Mouse (Mus musculus): ENCODE measurements at regions not wholly inside any gene's neighbourhood (a gene's known extent, or its start where the extent isn't known, plus 50 kb on each side); places are given as distances from the start of the nearest gene placed in this dataset.

DNA sequence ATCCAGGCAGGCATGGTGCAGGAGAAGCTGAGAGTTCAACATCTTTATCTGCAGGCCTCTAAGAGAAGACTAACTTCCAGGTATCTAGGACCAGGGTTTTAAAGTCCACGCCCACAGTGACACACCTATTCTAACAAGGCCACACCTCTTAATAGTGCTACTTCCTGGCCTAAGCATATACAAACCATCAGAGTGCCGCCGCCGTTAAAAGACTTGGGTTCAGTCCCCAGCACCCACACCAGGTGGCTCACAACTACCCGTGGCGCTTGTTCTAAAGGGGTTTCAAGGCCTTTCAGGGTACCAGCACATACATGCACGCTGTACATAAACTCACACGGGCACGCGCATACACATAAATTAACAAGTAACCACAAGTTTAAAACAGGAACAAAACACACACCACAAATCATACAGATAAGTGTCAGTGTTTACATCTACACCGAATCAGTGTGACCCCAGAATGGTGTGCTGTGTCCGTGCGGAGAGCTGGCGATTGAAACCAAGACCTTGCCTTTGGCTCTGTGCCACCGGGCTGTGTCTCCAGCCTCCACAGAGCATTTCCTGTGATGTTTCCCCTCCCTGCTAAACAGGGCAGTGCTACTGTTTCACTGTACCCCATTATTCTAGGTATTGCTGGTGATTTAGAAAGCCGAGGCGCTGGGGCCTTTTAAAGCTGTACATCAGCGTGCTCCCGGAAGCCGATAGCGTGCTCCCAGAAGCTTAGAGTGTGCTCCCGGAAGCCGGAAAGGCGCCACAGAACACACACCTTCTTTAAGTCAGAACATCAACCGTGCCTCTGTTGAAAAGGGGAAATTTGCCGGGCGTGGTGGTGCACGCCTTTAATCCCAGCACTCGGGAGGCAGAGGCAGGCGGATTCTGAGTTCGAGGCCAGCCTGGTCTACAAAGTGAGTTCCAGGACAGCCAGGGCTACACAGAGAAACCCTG lies 80.0 kb upstream of the Rap1b start:
- ATAC-seq (replicated peaks in 1 of 2; ENCODE audit: insufficient read depth in 1 of 2, low FRiP score in 2 of 2, low TSS enrichment in 1 of 2, low read depth in 1 of 2, poor library complexity in 2 of 2, severe bottlenecking in 2 of 2), result peak; percentile 42 to 60

DNA sequence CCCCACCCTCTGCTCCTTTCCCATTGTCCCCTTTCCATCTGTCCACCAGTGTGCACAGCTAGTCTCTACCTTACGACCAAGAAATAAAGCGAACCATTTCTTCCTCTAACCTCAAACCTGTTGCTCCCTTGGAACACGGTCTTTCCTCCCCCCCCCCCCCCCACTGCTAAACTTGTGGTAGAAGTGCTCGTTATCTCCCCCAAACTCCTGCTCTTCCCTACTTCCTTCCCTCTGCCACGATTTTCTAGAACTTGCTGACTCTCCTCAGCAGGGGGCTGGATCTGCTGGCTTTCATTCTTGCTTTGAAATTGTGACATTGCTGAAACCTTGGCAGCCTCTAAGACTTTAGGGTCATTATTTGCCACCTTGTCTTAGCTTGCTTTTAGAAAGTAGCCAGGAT lies 83.2 kb upstream of the Rap1b start:
- peak; percentile 68 to 71 for ATAC-seq (replicated peaks in 1 of 2; ENCODE audit: insufficient read depth in 1 of 2, low FRiP score in 2 of 2, low TSS enrichment in 1 of 2, low read depth in 1 of 2, poor library complexity in 2 of 2, severe bottlenecking in 2 of 2)

DNA sequence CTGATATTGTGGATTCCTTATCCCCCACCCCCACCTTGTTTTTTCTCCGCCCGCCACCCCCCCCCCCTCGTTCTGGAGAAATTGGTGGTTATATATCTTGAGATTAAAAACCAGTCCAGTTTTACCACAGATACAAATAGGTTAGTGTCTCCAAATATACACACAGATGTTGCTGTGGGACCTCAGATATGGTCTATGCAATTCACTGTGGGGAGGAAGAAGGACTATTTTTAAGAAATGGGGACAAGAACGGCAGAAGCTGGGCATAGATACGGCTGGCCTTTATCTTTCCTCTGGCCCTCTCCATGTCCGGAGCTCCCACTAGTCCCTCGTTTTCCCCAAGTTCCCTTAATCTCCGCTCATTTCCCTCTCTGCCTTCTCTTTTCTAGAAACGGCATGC lies 89.0 kb upstream of the Rap1b start:
- 0 out of 4 replicates have a peak, but pooled peaks of 1 of the 2 experiments have one; percentile 31 for ATAC-seq (replicated peaks in 1 of 2; ENCODE audit: insufficient read depth in 1 of 2, low FRiP score in 2 of 2, low TSS enrichment in 1 of 2, low read depth in 1 of 2, poor library complexity in 2 of 2, severe bottlenecking in 2 of 2)

DNA sequence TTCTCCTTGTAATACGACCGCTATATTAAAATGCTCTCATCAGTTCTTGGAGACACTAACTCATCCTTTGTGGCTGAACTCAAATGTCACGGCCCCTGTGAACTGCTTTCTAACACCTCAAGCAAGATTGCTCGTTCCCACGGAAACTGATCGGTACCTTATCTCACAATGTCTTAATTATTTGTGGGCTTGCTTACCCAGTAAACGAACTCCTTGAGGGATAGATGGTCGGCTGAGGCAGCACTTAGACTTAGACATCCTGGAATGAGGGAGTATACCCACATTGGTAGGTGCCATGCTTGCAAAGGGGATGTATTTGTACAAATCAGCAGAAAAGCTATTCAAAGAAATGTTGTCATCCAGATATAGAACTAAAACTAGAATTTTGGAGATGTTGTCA lies 92.9 kb upstream of the Rap1b start:
- ATAC-seq (replicated peaks in 1 of 2; ENCODE audit: insufficient read depth in 1 of 2, low FRiP score in 2 of 2, low TSS enrichment in 1 of 2, low read depth in 1 of 2, poor library complexity in 2 of 2, severe bottlenecking in 2 of 2), result no peak

DNA sequence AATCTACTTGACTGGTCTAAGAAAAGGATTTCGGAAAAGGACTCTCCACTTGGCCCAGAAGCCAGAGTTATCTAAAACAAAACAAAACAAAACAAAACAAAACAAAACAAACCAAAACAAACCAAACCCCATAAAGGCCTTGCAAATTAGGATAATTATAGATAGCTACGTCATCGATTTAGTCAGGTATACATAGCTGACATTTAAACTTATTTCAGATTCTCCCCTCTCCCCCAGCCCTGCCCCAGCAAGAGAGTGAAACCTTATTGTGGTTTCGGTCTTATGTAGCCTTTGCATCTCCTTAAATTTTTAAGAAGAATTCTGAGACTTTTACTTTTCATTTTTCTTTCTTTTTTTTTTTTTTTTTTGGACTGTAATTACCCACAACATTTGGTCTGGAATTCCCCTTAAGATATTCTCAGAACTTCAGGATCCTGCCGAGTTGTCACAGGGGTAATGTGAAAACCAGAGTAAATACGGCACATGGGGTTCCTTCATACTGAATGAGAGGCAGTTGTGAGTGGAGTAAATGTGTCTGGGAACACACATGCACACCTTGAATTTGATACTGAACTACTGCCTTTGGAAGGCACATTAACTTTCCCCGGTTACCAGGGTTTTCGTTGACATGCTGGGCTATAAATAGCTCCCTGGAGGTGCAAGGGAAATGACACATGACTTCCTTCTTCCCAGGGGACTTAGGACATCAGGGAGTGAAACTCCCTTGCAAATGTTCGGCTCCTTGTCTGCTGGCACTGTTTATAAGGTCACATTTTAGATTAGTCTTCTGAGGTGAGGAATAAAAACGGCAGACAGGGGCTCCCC lies 94.8 kb upstream of the Rap1b start:
- ATAC-seq (replicated peaks in 1 of 2; ENCODE audit: insufficient read depth in 1 of 2, low FRiP score in 2 of 2, low TSS enrichment in 1 of 2, low read depth in 1 of 2, poor library complexity in 2 of 2, severe bottlenecking in 2 of 2), result peak; percentile 33 to 54; a peak in 2 of 4 replicates

DNA sequence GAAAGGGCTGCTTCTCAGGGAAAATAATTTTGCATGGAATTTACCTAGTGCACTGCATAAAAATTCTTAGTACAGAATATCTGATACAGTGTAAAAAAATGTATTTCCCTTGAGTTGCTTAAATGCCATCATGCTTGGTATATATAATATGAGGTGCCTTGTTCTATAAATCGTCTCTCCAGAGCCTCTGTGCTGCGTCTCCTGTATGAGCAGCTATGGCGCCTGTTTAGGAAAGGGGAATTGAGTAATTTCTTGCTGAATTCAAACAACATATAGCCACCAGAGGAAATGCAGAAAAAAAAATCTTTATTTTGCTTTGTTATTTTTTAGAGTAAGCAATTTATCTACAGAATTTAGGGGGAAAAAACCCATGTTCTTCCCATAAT lies 95.4 kb upstream of the Rap1b start:
- ATAC-seq (replicated peaks in 1 of 2; ENCODE audit: insufficient read depth in 1 of 2, low FRiP score in 2 of 2, low TSS enrichment in 1 of 2, low read depth in 1 of 2, poor library complexity in 2 of 2, severe bottlenecking in 2 of 2), result 0 out of 4 replicates have a peak, but pooled peaks of 1 of the 2 experiments have one; percentile 15

DNA sequence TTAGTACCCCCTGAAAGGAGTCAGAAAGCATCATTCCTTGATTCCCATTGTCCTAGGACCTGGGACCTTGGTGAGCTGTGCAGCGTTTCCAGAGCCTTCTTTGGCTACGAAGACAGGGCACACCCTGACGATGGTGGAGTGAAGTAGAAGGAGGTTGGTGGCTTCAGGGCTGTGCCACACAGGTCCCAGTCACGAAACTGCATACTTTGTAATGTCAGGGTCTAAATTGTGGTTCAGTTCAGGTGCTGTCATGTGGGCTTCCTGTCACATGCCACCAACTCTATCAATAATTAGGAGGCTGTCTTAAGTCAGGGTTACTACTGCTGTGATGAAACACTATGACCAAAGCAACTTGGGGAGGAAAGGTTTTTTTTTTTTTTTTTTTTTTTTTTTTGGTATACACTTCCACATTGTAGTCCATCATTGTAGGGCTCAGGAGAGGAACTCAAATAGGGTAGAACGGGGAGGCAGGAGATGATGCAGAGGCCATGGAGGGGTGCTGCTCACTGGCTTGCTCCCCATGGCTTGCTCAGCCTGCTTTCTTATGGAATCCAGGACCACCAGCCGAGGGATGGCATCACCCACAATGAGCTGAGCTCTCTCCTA lies 98.0 kb upstream of the Rap1b start:
- ATAC-seq (replicated peaks in 1 of 2; ENCODE audit: insufficient read depth in 1 of 2, low FRiP score in 2 of 2, low TSS enrichment in 1 of 2, low read depth in 1 of 2, poor library complexity in 2 of 2, severe bottlenecking in 2 of 2), result peak; percentile 30 to 52; a peak in 1 of 4 replicates

DNA sequence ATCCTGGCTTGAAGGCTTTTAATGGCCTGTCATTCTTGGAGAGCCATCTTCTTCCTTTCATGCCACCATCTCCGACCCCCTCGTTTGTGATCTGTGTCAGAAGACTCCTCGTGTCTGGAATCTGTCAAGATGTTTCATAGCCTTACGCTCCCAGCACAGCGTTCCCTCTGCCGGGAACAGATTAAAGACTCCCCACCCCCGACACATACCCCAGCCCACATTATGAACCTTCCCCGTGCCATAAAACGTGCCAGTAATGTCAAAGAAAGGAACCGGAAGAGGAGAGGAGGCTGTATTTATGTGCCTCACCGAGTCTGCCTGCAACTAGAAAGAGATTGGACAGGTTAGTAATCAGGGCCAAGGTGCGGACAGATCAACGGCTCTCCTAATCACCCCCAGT lies 101.4 kb upstream of the Rap1b start:
- no peak for ATAC-seq (replicated peaks in 1 of 2; ENCODE audit: insufficient read depth in 1 of 2, low FRiP score in 2 of 2, low TSS enrichment in 1 of 2, low read depth in 1 of 2, poor library complexity in 2 of 2, severe bottlenecking in 2 of 2)

DNA sequence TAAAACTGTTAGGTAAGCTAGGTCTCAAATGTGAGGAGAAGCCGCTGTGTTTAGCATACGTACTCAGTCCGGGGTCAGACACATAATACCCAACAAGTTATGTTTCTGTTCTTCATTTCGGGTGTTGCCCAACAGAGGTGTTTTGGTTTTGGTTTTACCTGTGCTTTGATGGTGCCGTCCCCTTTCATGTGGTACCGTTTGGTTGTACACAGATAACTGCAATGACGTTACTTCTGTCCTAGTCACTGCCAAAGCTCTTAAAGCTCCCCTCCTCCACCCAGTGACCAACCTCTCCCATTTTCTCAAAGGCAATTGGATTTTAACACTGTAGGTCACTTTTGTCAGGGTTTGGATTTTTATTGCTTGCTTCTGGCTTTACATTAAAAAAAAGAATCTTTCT lies 102.1 kb upstream of the Rap1b start:
- ATAC-seq (replicated peaks in 1 of 2; ENCODE audit: insufficient read depth in 1 of 2, low FRiP score in 2 of 2, low TSS enrichment in 1 of 2, low read depth in 1 of 2, poor library complexity in 2 of 2, severe bottlenecking in 2 of 2), result no peak

DNA sequence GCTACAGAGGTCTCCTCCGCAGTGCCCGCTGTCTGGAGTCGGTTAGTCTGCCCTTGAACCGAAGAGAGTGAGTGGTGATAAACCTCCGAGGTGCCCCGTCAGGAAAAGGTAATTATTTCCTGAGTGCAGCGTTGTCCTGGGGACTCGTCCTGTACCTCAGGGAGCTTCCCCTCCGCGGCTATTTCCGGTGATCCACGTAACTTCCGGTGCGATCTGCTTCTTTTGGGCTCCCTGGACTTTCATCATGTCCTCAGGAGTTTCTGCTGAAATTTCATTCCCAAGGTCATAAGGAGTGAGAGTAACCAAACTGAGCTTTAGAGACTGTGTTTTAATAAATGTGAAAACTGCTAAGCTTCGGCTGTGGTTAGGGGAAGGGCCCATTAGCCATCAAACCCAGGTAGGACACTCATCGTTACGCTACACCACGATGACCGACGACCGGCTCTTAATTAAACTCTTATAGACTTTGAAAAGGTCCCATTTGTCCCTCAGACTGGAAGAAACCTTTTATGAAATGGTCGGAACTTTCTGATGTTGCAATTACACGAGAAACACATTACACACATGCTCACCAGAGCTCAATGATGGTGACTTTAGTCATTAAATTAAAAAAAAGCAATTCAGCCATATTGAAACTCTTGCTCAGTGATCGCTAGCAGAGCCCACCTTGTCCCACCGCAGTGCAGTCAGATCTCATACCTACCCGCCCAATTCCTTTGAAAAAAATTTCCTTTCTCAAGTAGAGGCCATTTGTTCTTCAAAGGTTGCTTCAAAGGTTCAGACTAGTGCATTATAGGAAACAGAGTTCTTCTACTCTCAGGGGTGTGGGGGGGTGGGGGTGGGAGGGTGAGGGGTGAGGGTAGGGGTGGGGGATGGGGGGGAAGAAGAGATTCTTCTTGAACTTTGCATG lies 106.5 kb upstream of the Rap1b start:
- ATAC-seq (replicated peaks in 1 of 2; ENCODE audit: insufficient read depth in 1 of 2, low FRiP score in 2 of 2, low TSS enrichment in 1 of 2, low read depth in 1 of 2, poor library complexity in 2 of 2, severe bottlenecking in 2 of 2), result peak; percentile 56 to 58; a peak in 3 of 4 replicates

DNA sequence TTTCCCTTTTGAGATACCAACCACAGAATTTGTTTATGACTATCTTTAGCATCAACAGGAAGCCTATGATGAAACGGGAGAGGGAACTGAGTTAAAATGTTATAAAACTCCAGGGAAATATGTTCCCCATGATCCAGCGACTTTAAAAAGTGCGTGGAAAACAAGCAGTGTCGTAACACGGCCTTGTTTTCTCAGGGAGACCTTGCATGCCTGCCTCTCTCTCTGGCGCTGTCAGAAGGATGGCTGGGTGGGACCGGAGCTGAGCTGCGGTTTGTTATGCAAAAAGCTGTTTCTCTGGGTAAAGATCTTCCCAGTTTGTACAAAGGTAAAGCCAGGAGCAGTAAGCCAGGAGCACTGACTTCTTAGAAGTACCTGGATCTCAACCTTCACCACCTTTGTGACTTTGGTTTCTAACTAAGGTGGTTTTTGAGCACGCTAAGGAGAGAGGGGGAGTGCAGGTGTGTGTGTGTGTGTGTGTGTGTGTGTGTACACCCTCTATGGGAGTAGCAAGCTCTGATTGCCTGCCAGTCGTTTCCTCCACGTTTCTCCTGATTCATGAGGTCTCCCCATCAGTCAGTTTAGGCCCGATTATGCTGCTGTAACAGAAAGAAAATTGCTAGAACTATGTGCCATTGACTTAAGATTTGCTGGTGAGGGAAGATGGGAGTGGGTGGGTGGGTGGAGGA lies 107.3 kb upstream of the Rap1b start:
- peak in 1 of 2 experiments; percentile 62; a peak in 1 of 4 replicates for ATAC-seq (replicated peaks in 1 of 2; ENCODE audit: insufficient read depth in 1 of 2, low FRiP score in 2 of 2, low TSS enrichment in 1 of 2, low read depth in 1 of 2, poor library complexity in 2 of 2, severe bottlenecking in 2 of 2)

DNA sequence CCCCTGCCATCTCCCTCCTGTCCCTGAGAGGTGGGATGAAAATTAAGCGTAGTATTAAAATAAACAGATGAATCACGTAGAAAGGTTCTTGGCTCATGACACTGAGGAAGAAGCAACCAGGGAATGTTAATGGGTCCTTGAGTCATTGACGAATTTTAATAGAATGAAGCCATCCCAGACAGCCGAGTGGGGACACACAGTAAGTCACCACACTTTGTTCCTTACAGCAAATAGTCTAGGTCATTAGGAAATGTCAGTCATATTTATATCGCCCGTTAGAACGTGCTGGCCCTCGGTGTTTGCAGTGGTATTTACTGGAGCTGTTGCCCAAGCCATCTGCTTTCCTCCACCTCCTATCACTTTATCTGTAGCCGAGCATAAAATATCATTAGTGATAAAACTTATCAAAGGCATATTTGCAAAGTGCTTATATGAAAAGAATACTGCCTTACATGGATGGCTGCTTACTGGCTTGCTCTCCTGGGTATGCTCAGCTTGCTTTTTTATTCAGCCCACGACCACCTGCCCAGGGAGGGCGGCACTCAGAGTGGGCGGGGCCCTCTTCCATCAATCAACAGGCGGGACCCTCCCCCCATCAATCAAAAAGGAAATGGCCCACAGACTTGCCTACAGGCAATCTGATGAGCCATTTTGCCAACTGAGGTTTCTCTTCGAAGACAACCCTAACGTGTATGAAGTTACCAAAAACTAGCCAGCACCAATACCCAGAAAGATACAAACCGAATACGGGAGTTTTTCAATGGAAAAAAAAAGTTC lies 110.5 kb upstream of the Rap1b start:
- no peak for ATAC-seq (replicated peaks in 1 of 2; ENCODE audit: insufficient read depth in 1 of 2, low FRiP score in 2 of 2, low TSS enrichment in 1 of 2, low read depth in 1 of 2, poor library complexity in 2 of 2, severe bottlenecking in 2 of 2)

DNA sequence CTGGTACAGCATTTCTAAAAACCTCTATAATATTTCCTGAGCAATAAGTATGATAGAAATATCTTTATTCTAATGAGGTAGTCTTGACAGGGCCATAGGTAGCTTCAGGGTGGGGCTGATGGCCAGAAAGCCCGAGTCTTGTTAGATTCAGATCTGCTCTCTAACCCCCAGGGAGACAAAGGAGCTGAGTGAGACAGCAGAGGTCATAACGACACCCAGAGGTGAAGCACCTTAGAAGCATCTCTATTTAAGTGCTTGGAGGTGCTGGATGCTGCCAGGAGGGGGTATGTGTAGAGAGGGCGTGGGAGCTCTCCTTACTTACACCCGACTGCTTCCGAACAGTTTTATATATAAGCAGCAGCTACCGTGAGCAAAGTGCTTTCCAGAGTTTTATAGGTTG lies 128.9 kb upstream of the Rap1b start:
- ATAC-seq (replicated peaks in 1 of 2; ENCODE audit: insufficient read depth in 1 of 2, low FRiP score in 2 of 2, low TSS enrichment in 1 of 2, low read depth in 1 of 2, poor library complexity in 2 of 2, severe bottlenecking in 2 of 2), result no peak

DNA sequence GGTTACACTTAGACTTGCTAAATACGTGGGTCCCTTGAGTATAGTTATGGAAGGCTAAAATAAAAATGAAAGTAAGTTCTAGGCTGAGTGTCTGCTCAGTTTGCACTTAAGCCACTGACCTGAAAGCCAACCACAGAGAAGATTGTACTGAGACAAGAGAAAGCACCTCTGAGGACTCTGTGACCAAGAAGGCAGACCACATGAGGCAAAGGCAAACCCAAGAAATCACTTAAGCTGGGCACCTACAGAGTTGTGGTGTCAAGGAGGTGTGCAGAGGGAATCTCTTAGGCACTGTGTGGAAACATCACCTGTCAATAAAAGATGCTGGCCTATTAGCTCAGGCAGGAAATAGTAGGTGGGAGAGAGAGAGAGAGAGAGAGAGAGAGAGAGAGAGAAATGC lies 129.6 kb upstream of the Rap1b start:
- ATAC-seq (replicated peaks in 1 of 2; ENCODE audit: insufficient read depth in 1 of 2, low FRiP score in 2 of 2, low TSS enrichment in 1 of 2, low read depth in 1 of 2, poor library complexity in 2 of 2, severe bottlenecking in 2 of 2), result no peak

DNA sequence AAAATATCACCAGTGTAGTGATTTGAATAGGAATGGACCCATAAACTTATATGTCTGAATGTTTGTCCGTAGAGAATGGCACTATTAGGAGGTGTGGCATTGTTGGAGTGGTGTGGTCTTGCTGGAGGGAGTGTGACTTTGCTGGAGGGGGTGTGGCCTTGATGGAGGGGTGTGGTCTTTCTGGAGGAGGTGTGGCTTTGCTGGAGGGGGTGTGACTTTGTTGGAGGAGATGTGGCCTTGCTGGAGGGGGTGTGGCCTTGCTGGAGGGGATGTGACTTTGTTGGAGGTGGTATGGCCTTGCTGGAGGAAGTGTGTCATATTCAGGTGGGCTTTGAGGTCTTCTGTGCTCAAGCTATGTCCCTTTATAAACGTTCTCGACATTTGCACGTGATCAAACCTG lies 133.3 kb upstream of the Rap1b start:
- ATAC-seq (replicated peaks in 1 of 2; ENCODE audit: insufficient read depth in 1 of 2, low FRiP score in 2 of 2, low TSS enrichment in 1 of 2, low read depth in 1 of 2, poor library complexity in 2 of 2, severe bottlenecking in 2 of 2), result no peak
